9 mouse cellular contexts compared by ENCODE assay signal in genomic region chr2:120478600-120478999, GRCm38 (mm10). TPM values are rescaled to one million over a fixed set of nuclear protein-coding genes. Genes with fewer than 3 reads are reported as not detected.
DNase-seq lines count a peak whose midpoint lies in the region; ATAC-seq and TF ChIP-seq lines count a peak whose summit lies in the region.
"Had no signal": no experiment of that assay in that cellular context is flagged by ENCODE, and none has a peak within 500 bp of the region (broad histone marks: within the 10 kb centered on the region; RNA-seq: fewer than 3 reads in every experiment).

No protein-coding gene starts in this region.

- DNase-seq in A20 (ENCODE audit: low read depth, low spot score) (peak; percentile 80), ES-E14 (ENCODE audit: low read depth, low spot score) (peak; percentile 64)
- DNase-seq in cerebellum, adult 11-12 months: peak; percentile 34
- peak; percentile 72 for DNase-seq in gastrocnemius, adult 2 months
- DNase-seq in liver, embryonic 14.5 days (ENCODE audit: low read depth in 3 of 3, low spot score in 3 of 3): peak; percentile 45 to 47 (median 46)
- peak; percentile 84 for DNase-seq in retina, embryonic 14.5 days (ENCODE audit: low spot score)
- DNase-seq in urinary bladder, postnatal 14 days (ENCODE audit: low spot score): peak; percentile 77

- H3K36me3 ChIP-seq in ES-E14 (ENCODE audit: control insufficient read depth, insufficient read depth, low read length, poor library complexity, severe bottlenecking): no peaks in the 10 kb centered on the region
- no peaks in the 10 kb centered on the region for H3K36me3 ChIP-seq in kidney, embryonic 16.5 days (ENCODE audit: insufficient read depth, low read length)
- H3K36me3 ChIP-seq in liver, embryonic 14.5 days (replicated peaks; ENCODE audit: control insufficient read depth, insufficient read depth, low read depth): no peaks in the 10 kb centered on the region
- H3K36me3 ChIP-seq: limb, embryonic 15.5 days had no signal

- no peak overlapping the region for H3K4me2 ChIP-seq in kidney, embryonic 16.5 days (replicated peaks; ENCODE audit: low read depth, low read length)
- H3K4me2 ChIP-seq in liver, embryonic 14.5 days (ENCODE audit: low read depth): no peak overlapping the region
- H3K4me2 ChIP-seq: limb, embryonic 15.5 days had no signal

- H3K27me3 ChIP-seq in kidney, embryonic 16.5 days (ENCODE audit: insufficient read depth, low read length): no peaks in the 10 kb centered on the region
- no peaks in the 10 kb centered on the region for H3K27me3 ChIP-seq in liver, embryonic 14.5 days (ENCODE audit: control insufficient read depth, insufficient read depth, low read length)
- H3K27me3 ChIP-seq: limb, embryonic 15.5 days had no signal

- in situ Hi-C loops in ES-E14 (cut with MboI; ENCODE audit: low sequenced_read_pairs in 2 of 2, unreplicated experiment in 2 of 2): no loop called here

- H3K9ac ChIP-seq in ES-E14 (ENCODE audit: insufficient read depth, low read depth, low read length, poor library complexity, severe bottlenecking): no peak overlapping the region
- no peak overlapping the region for H3K9ac ChIP-seq in kidney, embryonic 16.5 days (replicated peaks; ENCODE audit: low read length)
- no peak overlapping the region for H3K9ac ChIP-seq in liver, embryonic 14.5 days (replicated peaks)
- H3K9ac ChIP-seq: limb, embryonic 15.5 days had no signal

- peak; percentile 81 for TF ChIP-seq CTCF in gastrocnemius, adult 2 months (IDR thresholded peaks at IDR 0.05)
- peak; percentile 79 for TF ChIP-seq CTCF in liver, embryonic 14.5 days (IDR thresholded peaks at IDR 0.05; ENCODE audit: low read depth)

- intact Hi-C loops in gastrocnemius, adult 2 months (cut with DNase I): loop anchor here (2.0 to 10.0 kb wide), 2 partner anchors 192 to 386 kb away; no protein-coding TSS in a partner anchor

- no peak overlapping the region for H3K4me3 ChIP-seq in ES-E14 (ENCODE audit: insufficient read depth in 1 of 2, low read depth in 1 of 2, low read length in 2 of 2, poor library complexity in 1 of 2, severe bottlenecking in 1 of 2)
- no peak overlapping the region for H3K4me3 ChIP-seq in gastrocnemius, adult 2 months
- no peak overlapping the region for H3K4me3 ChIP-seq in kidney, embryonic 16.5 days (ENCODE audit: low read length)
- H3K4me3 ChIP-seq in liver, embryonic 14.5 days (ENCODE audit: insufficient read depth in 1 of 2, low read depth in 2 of 2, low read length in 2 of 2): no peak overlapping the region
- H3K4me3 ChIP-seq: limb, embryonic 15.5 days had no signal

- TF ChIP-seq EP300 in liver, embryonic 14.5 days (IDR thresholded peaks at IDR 0.05; ENCODE audit: low read depth): no peak

- peaks cover 0 to 18% of the 10 kb centered on the region in 2 experiments; a peak in 2 of 4 replicates for H3K4me1 ChIP-seq in ES-E14 (ENCODE audit: control insufficient read depth in 2 of 2, insufficient read depth in 2 of 2, low read length in 2 of 2, poor library complexity in 1 of 2)
- H3K4me1 ChIP-seq in kidney, embryonic 16.5 days (ENCODE audit: insufficient read depth, low read length): peaks cover 6% of the 10 kb centered on the region; the same call in 1 of the 2 replicates
- H3K4me1 ChIP-seq in liver, embryonic 14.5 days (replicated peaks; ENCODE audit: control insufficient read depth in 2 of 2, insufficient read depth in 2 of 2, low read length in 1 of 2): no peaks in the 10 kb centered on the region

- no peaks in the 10 kb centered on the region for H3K9me3 ChIP-seq in ES-E14 (ENCODE audit: control insufficient read depth, insufficient read depth, low read depth, low read length)
- no peaks in the 10 kb centered on the region for H3K9me3 ChIP-seq in kidney, embryonic 16.5 days (ENCODE audit: low read length)
- no peaks in the 10 kb centered on the region for H3K9me3 ChIP-seq in liver, embryonic 14.5 days (ENCODE audit: control insufficient read depth, low read length)
- H3K9me3 ChIP-seq: limb, embryonic 15.5 days had no signal

- WGBS in kidney, embryonic 16.5 days: 52% methylated on average over 3 of the region's 3 CpGs
- WGBS in liver, embryonic 14.5 days (ENCODE audit: insufficient replicate concordance): 20% methylated on average over 3 of the region's 3 CpGs

- no peak overlapping the region for H3K27ac ChIP-seq in ES-E14 (ENCODE audit: insufficient read depth, low read depth, low read length, poor library complexity, severe bottlenecking)
- no peak overlapping the region for H3K27ac ChIP-seq in gastrocnemius, adult 2 months
- no peak overlapping the region for H3K27ac ChIP-seq in kidney, embryonic 16.5 days (ENCODE audit: low read length)
- H3K27ac ChIP-seq in liver, embryonic 14.5 days: no peak overlapping the region
- H3K27ac ChIP-seq: limb, embryonic 15.5 days had no signal

- peak; percentile 49; the same call in 1 of the 2 replicates for ATAC-seq in kidney, embryonic 16.5 days (ENCODE audit: low FRiP score, low TSS enrichment)
- no peak for ATAC-seq in liver, embryonic 14.5 days (ENCODE audit: insufficient read depth)

TF ChIP-seq in ES-E14, 5 proteins besides CTCF, POLR2A, EP300 and RAD21:
- TF ChIP-seq CHD2 (IDR thresholded peaks at IDR 0.05; ENCODE audit: low read depth, low read length) (no peak), ZNF384 (IDR thresholded peaks at IDR 0.05; ENCODE audit: low read depth, low read length) (no peak), ZC3H11A (IDR thresholded peaks at IDR 0.05; ENCODE audit: borderline replicate concordance, low read depth, low read length) (peak; percentile 79), MAFK (IDR thresholded peaks at IDR 0.05; ENCODE audit: insufficient read depth, low read depth, low read length) (no peak), HCFC1 (IDR thresholded peaks at IDR 0.05; ENCODE audit: borderline replicate concordance, insufficient read depth, low read length) (no peak)

RNA-seq across cellular contexts. Expression of gene Capn3, which starts 22.8 kb away (rescaled TPM):
- 8.6 and 11.3 TPM in 2 replicates for total RNA-seq in ES-E14 (2012; rRNA removed)
- total RNA-seq in gastrocnemius, adult 2 months (2021): 100 to 1,000 TPM; 126 to 149 TPM
- 1.4 and 1.8 TPM in 2 replicates for polyA plus RNA-seq in kidney, embryonic 16.5 days (2015; fragmentation: Nextera tagmentation; extraction: Ambion mirVana)
- polyA plus RNA-seq in liver, embryonic 14.5 days (2012; rRNA removed): 1.8 and 2.5 TPM in 2 replicates
- 3.3 and 4.8 TPM in 2 replicates for polyA plus RNA-seq in liver, embryonic 14.5 days (2014; fragmentation: Nextera tagmentation; extraction: Ambion mirVana)

Comparison
In these comparisons a context has a peak if more than half of its experiments do, and no peak if none do; other contexts are left out.
1. DNase-seq: peak in every context shown above with its lines; median percentile 84 in retina, embryonic 14.5 days; 80 in A20; 77 in urinary bladder, postnatal 14 days; 72 in gastrocnemius, adult 2 months; 64 in ES-E14; 46 in liver, embryonic 14.5 days; 34 in cerebellum, adult 11-12 months.
2. RNA of gene Capn3, which starts 22.8 kb away (total RNA-seq): 126 to 149 TPM in gastrocnemius, adult 2 months; 8.6 to 11.3 TPM in ES-E14; every median in the first group is over 10 times any median in the second.